Mouse (Mus musculus) erythroid progenitor cell, adult 5-6 weeks (primary cell): ENCODE measurements around the gene Slc7a11. TPM values are rescaled to one million over a fixed set of nuclear protein-coding genes. Genes with fewer than 3 reads are reported as not detected.

Experiments used
- ATAC-seq: replicated peaks from 2 replicates; pipeline ENCODE4 v1.8.0; 2016; ENCODE audit warnings: moderate number of reproducible peaks, mild to moderate bottlenecking, moderate TSS enrichment, inconsistent platforms; ENCODE audit not compliant: poor library complexity, low FRiP score, severe bottlenecking
- total RNA-seq, 2 experiments: library from RNA; stranded (forward) in 1 of 2; stranded (reverse) in 1 of 2; fragments of 150-400 nt in 1 of 2; fragments of 186-747, 209-891 nt in 1 of 2; gene quantifications; 2 replicates each; pipeline versions ENCODE4 v1.2.3 to v1.2.4; 2015 to 2017; ENCODE audit warnings: low replicate concordance in 2 of 2

Gene Slc7a11
- total RNA-seq, 2 experiments from 2014 or later: 0.38 to 1.7 TPM

- no peak for ATAC-seq
Observed at GRCm38 (mm10) chr3:50233144-50233543, 210.3 kb downstream of the Slc7a11 start.

GRCm38 (mm10) chr3:50224390-50225114 lies 218.9 kb downstream of the Slc7a11 start:
- no peak for ATAC-seq

- no peak for ATAC-seq
Observed at GRCm38 (mm10) chr3:50220454-50220853, 223.0 kb downstream of the Slc7a11 start.

- ATAC-seq: no peak
Observed at GRCm38 (mm10) chr3:50186369-50186768, 257.0 kb downstream of the Slc7a11 start.

GRCm38 (mm10) chr3:50185879-50186278 lies 257.5 kb downstream of the Slc7a11 start:
- ATAC-seq: no peak

- ATAC-seq: no peak
Observed at GRCm38 (mm10) chr3:50160756-50161155, 282.7 kb downstream of the Slc7a11 start.

- ATAC-seq: no peak
Observed at GRCm38 (mm10) chr3:50144144-50144543, 299.3 kb downstream of the Slc7a11 start.

GRCm38 (mm10) chr3:50138319-50138718 lies 305.1 kb downstream of the Slc7a11 start:
- ATAC-seq: no peak

- no peak for ATAC-seq
Observed at GRCm38 (mm10) chr3:50132204-50132603, 311.2 kb downstream of the Slc7a11 start.

GRCm38 (mm10) chr3:50130319-50130718 lies 313.1 kb downstream of the Slc7a11 start:
- no peak for ATAC-seq

GRCm38 (mm10) chr3:50121001-50121400 lies 322.4 kb downstream of the Slc7a11 start:
- no peak for ATAC-seq

- ATAC-seq: no peak
Observed at GRCm38 (mm10) chr3:50116266-50116665, 327.1 kb downstream of the Slc7a11 start.

GRCm38 (mm10) chr3:50105509-50105908 lies 337.9 kb downstream of the Slc7a11 start:
- no peak for ATAC-seq

GRCm38 (mm10) chr3:50094404-50095092 lies 348.9 kb downstream of the Slc7a11 start:
- ATAC-seq: no peak

GRCm38 (mm10) chr3:50076979-50077378 lies 366.4 kb downstream of the Slc7a11 start:
- ATAC-seq: no peak

GRCm38 (mm10) chr3:50063396-50063795 lies 380.0 kb downstream of the Slc7a11 start:
- no peak for ATAC-seq

- no peak for ATAC-seq
Observed at GRCm38 (mm10) chr3:50044666-50045065, 398.7 kb downstream of the Slc7a11 start.

- ATAC-seq: no peak
Observed at GRCm38 (mm10) chr3:50044160-50044559, 399.3 kb downstream of the Slc7a11 start.

- ATAC-seq: no peak
Observed at GRCm38 (mm10) chr3:50041141-50041540, 402.3 kb downstream of the Slc7a11 start.

GRCm38 (mm10) chr3:50035875-50036528 lies 407.4 kb downstream of the Slc7a11 start:
- no peak for ATAC-seq

GRCm38 (mm10) chr3:50033325-50033724 lies 410.1 kb downstream of the Slc7a11 start:
- no peak for ATAC-seq
